16 mouse cellular contexts compared by ENCODE assay signal in the genomic region with DNA sequence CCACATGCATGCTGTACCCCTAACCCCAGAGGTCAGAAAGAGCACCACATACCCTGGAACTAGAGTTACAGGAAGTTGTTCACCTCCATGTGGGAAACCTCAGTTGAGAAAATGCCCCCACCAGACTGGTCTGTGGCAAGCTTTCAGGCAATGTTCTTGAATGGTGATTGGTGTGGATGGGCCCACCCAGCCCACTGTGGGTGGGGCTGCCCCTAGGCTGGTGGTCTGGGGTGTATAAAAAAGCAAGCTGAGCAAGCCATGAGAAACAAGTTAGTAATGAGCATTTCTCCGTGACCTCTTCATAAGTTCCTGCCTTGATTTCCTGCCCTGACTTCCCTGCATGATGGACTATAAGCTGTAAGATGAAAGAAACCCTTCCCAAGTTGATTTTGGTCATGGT. TPM values are rescaled to one million over a fixed set of nuclear protein-coding genes. Genes with fewer than 3 reads are reported as not detected.
"Had no signal": no experiment of that assay in that cellular context is flagged by ENCODE, and none has a peak within 500 bp of the region (broad histone marks: within the 10 kb centered on the region; RNA-seq: fewer than 3 reads in every experiment).

No protein-coding gene starts in this region.

- H3K27ac ChIP-seq: kidney, postnatal 0 days; liver, embryonic 13.5 days; stomach, postnatal 0 days had no signal

- H3K4me1 ChIP-seq: liver, embryonic 13.5 days had no signal

- H3K9me3 ChIP-seq: liver, embryonic 13.5 days had no signal

- H3K4me2 ChIP-seq: liver, embryonic 13.5 days had no signal

- H3K9ac ChIP-seq: liver, embryonic 13.5 days had no signal

- H3K4me3 ChIP-seq: liver, embryonic 13.5 days had no signal

- DNase-seq: kidney, adult 18-20 months; kidney, adult 9 months; kidney, postnatal 25 days; layer of hippocampus, postnatal 36 days; left cerebral cortex, postnatal 4 days; liver, embryonic 13.5 days; lung, adult 2 months; lung, postnatal 14 days; lung, postnatal 4 days; midbrain, embryonic 14.5 days; thymus, postnatal 25 days had no signal

- H3K27me3 ChIP-seq: liver, embryonic 13.5 days had no signal

- ATAC-seq: intestine, embryonic 16.5 days had no signal

RNA-seq across cellular contexts. Expression of a gene that starts 19.8 kb away (rescaled TPM):
- total RNA-seq: midbrain, postnatal 0 days had no signal
- polyA plus RNA-seq: liver, adult 2 months; lung, adult 2 months had no signal
